Mouse (Mus musculus): Measurements from ENCODE around the gene Gpr179. TPM values are rescaled to one million over a fixed set of nuclear protein-coding genes. Genes with fewer than 3 reads are reported as not detected.

Gene Gpr179
- polyA plus RNA-seq, 1 experiment from 2014 or later: 0.03 TPM

DNA sequence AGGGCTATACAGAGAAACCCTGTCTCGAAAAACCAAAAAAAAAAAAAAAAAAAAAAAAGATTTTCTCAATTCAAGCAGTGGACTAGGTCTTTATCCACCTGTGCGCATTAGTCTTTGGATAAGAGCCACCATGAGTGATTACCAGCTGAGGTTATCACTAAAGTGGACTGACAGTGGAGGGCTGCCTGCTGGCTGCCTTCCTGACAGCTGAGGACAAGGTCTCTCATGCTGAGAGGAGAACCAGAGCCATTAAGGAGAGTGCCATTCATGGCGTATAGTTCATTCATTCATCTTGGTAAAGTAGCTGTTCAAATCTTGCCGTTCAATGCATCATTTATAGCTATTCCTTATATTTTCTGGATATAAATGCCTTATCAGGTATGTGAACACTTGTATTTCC is 55.3 kb downstream of the Gpr179 start:
- 78% methylated on average over 3 of the region's 4 CpGs for WGBS
- Histone ChIP-seq H3K4me1 (replicated peaks; ENCODE audit: control insufficient read depth, insufficient read depth, low read length) (no peaks in the 10 kb centered on the region), H3K36me3 (ENCODE audit: control insufficient read depth, insufficient read depth, low read length) (no peaks in the 10 kb centered on the region), H3K9ac (ENCODE audit: low read depth, low read length) (no peak overlapping the region), H3K4me3 (ENCODE audit: low read depth, low read length) (no peak overlapping the region), H3K4me2 (no peak overlapping the region), H3K9me3 (ENCODE audit: control insufficient read depth, low read length) (no peaks in the 10 kb centered on the region), H3K27ac (ENCODE audit: low read depth, low read length) (no peak overlapping the region), H3K27me3 (replicated peaks; ENCODE audit: control insufficient read depth, insufficient read depth, low read length) (no peaks in the 10 kb centered on the region)
- DNase-seq (ENCODE audit: low spot score) (no peak), ATAC-seq (replicated peaks; ENCODE audit: low FRiP score) (no peak)

DNA sequence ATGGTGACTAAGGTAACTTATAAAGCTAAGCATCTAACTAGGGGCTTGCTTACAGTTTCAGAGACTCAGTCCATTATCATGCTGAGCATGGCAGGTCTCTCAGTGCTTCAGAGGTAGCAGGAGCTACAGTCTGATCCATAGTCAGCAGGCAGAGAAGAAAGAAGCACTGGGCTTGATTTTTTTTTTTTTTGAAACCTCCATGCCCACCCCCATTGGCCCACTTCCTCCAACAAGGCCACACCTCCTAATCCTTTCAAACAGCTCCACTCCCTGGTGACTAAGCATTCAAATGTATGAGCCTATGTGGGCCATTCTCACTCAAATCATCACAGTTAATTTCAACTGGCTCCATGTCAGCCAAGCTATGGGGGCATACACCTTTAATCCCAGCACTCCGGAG is 59.1 kb downstream of the Gpr179 start:
- Histone ChIP-seq H3K9me3 (ENCODE audit: control insufficient read depth, low read length) (no peaks in the 10 kb centered on the region), H3K4me1 (replicated peaks; ENCODE audit: control insufficient read depth, insufficient read depth, low read length) (no peaks in the 10 kb centered on the region), H3K27ac (ENCODE audit: low read depth, low read length) (no peak overlapping the region), H3K36me3 (ENCODE audit: control insufficient read depth, insufficient read depth, low read length) (no peaks in the 10 kb centered on the region), H3K9ac (ENCODE audit: low read depth, low read length) (no peak overlapping the region), H3K4me2 (no peak overlapping the region), H3K4me3 (ENCODE audit: low read depth, low read length) (no peak overlapping the region), H3K27me3 (replicated peaks; ENCODE audit: control insufficient read depth, insufficient read depth, low read length) (no peaks in the 10 kb centered on the region)
- ATAC-seq (replicated peaks; ENCODE audit: low FRiP score): no peak
- DNase-seq (ENCODE audit: low spot score): no peak
- 89% methylated on average over 1 of the region's 1 CpGs for WGBS

DNA sequence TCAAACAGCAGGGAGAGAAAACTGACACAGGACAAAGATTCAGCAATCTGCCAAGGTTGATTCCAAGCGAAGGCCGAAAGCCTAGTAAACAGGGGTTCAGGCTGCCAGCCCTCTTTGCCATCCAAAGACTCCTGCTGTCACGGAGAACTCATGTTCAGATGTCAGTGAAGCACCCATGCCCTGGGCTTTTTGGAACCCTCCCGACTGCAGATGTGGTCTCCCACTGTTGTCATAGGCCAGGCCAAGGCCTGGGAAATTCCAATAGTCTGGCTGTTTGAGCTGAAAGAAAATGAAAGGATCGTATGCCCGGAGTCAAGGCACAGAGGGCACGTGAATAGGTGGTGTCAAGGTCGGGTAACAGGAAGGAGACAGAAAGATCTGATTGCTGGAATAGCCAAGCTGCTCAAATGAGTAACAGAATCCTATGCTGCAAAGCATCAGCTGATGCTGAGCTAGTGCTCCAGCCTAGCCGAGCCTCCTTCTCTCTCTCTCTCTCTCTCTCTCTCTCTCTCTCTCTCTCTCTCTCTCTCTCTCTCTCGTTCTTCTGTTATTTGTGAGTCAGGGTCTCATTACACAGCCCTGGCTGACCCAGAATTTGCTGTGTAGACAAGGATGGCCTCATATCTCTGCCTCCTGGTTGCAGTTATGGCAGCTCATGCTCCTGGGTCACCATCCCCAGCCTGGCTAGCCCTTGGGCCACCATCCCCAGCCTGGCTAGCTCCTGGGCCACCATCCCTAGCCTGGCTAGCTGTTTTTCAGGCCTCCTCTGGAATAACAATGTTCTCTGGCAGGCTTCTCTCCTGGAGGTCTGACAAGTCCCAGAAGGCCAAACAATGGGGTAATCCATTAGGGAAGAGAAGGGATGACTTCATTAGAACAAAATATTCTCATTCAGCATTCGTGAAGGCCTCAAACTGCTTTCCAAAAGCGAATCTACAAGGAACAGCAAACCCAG is 62.3 kb downstream of the Gpr179 start:
- no peak for ATAC-seq (replicated peaks; ENCODE audit: low FRiP score)
- H3K27ac ChIP-seq (ENCODE audit: low read depth, low read length): no peak overlapping the region
- no peak for DNase-seq (ENCODE audit: low spot score)

DNA sequence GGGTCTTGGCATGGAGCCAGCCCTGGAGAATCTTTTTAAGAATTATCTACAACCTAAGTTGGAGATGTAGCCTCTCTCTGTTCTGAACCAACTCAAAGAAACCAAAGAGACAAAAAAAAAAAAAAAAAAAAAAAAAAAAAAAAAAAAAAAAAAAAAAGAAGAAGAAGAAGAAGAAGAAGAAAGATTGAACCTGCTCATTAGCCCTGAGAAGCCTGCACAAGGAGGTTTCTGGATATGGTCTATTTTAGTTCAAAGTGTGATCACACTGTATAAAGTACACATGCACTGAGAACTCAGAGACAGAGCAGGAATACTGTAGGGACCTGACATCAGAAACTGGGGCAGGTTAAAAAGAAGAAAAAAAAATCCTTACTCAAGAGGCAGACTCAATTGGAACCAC is 64.2 kb downstream of the Gpr179 start:
- no peak overlapping the region for H3K9ac ChIP-seq (ENCODE audit: low read depth, low read length)
- no peak overlapping the region for H3K4me2 ChIP-seq
- H3K4me1 ChIP-seq (replicated peaks; ENCODE audit: control insufficient read depth, insufficient read depth, low read length): no peaks in the 10 kb centered on the region
- no peaks in the 10 kb centered on the region for H3K36me3 ChIP-seq (ENCODE audit: control insufficient read depth, insufficient read depth, low read length)
- no peaks in the 10 kb centered on the region for H3K27me3 ChIP-seq (replicated peaks; ENCODE audit: control insufficient read depth, insufficient read depth, low read length)
- no peak overlapping the region for H3K4me3 ChIP-seq (ENCODE audit: low read depth, low read length)
- no peak for ATAC-seq (replicated peaks; ENCODE audit: low FRiP score)
- no peaks in the 10 kb centered on the region for H3K9me3 ChIP-seq (ENCODE audit: control insufficient read depth, low read length)
- no peak overlapping the region for H3K27ac ChIP-seq (ENCODE audit: low read depth, low read length)
- no peak for DNase-seq (ENCODE audit: low spot score)

More for the DNA sequence above, 62.3 kb downstream of the Gpr179 start:
- H3K9me3 ChIP-seq (ENCODE audit: control insufficient read depth, low read length): no peaks in the 10 kb centered on the region
- no peaks in the 10 kb centered on the region for H3K4me1 ChIP-seq (replicated peaks; ENCODE audit: control insufficient read depth, insufficient read depth, low read length)
- no peak overlapping the region for H3K4me3 ChIP-seq (ENCODE audit: low read depth, low read length)
- H3K27me3 ChIP-seq (replicated peaks; ENCODE audit: control insufficient read depth, insufficient read depth, low read length): no peaks in the 10 kb centered on the region
- WGBS: 64% methylated on average over 12 of the region's 12 CpGs
- no peak overlapping the region for H3K4me2 ChIP-seq
- H3K9ac ChIP-seq (ENCODE audit: low read depth, low read length): no peak overlapping the region
- H3K36me3 ChIP-seq (ENCODE audit: control insufficient read depth, insufficient read depth, low read length): no peaks in the 10 kb centered on the region

DNA sequence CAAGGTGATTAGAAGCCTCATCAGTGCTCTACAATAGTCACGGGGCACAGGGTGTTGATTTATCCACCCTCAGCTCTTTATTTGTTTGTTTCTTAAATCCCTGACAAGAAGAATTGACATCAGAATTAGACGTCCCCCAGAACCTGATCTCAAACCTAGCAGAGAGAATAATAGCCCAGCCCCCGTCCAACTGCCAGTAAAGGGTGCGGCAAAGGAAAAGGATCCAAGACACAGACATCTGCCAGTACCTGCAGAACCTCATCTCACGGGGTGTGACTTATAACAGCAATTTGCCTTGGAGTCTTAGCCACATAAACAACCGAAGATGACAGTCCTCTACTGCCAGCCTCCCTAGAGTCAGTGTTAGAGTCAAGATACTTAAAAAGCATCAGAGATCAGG is 64.9 kb downstream of the Gpr179 start:
- Histone ChIP-seq H3K9me3 (ENCODE audit: control insufficient read depth, low read length) (no peaks in the 10 kb centered on the region), H3K9ac (ENCODE audit: low read depth, low read length) (no peak overlapping the region), H3K27me3 (replicated peaks; ENCODE audit: control insufficient read depth, insufficient read depth, low read length) (no peaks in the 10 kb centered on the region), H3K4me2 (no peak overlapping the region), H3K4me3 (ENCODE audit: low read depth, low read length) (no peak overlapping the region), H3K36me3 (ENCODE audit: control insufficient read depth, insufficient read depth, low read length) (no peaks in the 10 kb centered on the region), H3K4me1 (replicated peaks; ENCODE audit: control insufficient read depth, insufficient read depth, low read length) (no peaks in the 10 kb centered on the region), H3K27ac (ENCODE audit: low read depth, low read length) (no peak overlapping the region)
- WGBS: 56% methylated on average over 6 of the region's 6 CpGs
- ATAC-seq (replicated peaks; ENCODE audit: low FRiP score) (no peak), DNase-seq (ENCODE audit: low spot score) (no peak)

DNA sequence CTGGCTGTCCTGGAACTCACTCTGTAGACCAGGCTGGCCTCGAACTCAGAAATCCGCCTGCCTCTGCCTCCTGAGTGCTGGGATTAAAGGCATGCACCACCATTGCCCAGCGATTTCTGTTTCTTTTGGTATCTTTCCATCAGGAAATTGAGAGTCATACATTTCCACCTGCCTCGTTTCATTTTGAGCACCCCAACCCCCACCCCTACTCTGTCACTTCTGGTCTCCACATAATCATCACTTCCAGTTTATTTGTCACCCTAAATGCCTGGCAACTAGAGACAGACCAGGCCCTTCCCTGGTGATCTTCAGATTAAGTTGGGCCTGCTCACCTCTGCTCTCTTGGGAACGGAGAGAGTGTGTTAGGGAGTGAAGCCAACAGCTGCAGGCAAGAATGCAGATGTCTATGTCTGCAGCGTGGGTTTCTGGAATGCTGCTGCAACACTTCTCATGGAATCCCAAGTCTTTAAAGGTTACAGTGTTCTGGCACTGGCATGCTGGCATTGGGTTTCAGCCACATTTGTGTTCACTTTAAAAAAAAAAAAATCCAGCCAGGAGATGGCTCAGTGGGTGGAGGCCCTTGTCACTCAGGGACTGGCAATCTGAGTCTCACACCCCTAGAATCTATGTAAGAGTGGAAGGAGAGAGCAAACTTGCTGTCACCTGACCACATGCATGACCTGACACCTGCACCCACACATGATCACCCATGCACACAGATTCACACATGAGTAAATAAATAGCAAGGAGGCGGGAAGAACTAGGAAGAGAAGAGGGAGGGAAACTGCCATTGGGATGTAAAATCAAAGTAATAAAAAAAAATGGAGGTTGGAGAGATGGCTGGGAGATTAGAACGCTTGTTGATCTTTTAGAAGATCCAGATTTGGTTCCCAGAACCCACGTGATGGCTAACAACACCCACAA is 65.8 kb downstream of the Gpr179 start:
- Histone ChIP-seq H3K27me3 (replicated peaks; ENCODE audit: control insufficient read depth, insufficient read depth, low read length) (no peaks in the 10 kb centered on the region), H3K27ac (ENCODE audit: low read depth, low read length) (no peak overlapping the region), H3K36me3 (ENCODE audit: control insufficient read depth, insufficient read depth, low read length) (no peaks in the 10 kb centered on the region), H3K4me3 (ENCODE audit: low read depth, low read length) (no peak overlapping the region), H3K4me2 (no peak overlapping the region), H3K9ac (ENCODE audit: low read depth, low read length) (no peak overlapping the region), H3K4me1 (replicated peaks; ENCODE audit: control insufficient read depth, insufficient read depth, low read length) (no peaks in the 10 kb centered on the region), H3K9me3 (ENCODE audit: control insufficient read depth, low read length) (no peaks in the 10 kb centered on the region)
- DNase-seq (ENCODE audit: low spot score): no peak
- 63% methylated on average over 9 of the region's 9 CpGs for WGBS
- ATAC-seq (replicated peaks; ENCODE audit: low FRiP score): no peak

DNA sequence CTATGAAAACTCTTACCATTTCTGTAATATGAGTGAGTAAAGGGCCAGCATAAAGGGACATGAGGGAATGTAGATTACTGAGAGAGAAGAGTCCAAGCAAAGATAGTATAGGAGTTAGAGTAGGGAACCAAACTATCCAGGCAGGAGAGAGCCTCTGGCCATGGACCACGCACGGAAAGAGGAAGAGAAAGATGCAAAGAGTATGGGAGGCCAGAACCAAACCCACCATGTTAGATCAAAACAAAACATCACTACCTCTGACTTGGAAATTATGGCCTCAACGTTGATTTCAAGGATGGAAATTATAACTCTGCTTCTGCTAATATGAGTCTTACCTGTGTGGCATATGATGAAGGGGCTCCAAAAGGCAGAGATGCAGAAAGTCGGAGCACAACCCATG is 67.0 kb downstream of the Gpr179 start:
- Histone ChIP-seq H3K9me3 (ENCODE audit: control insufficient read depth, low read length) (no peaks in the 10 kb centered on the region), H3K4me3 (ENCODE audit: low read depth, low read length) (no peak overlapping the region), H3K36me3 (ENCODE audit: control insufficient read depth, insufficient read depth, low read length) (no peaks in the 10 kb centered on the region), H3K9ac (ENCODE audit: low read depth, low read length) (no peak overlapping the region), H3K27ac (ENCODE audit: low read depth, low read length) (no peak overlapping the region), H3K27me3 (replicated peaks; ENCODE audit: control insufficient read depth, insufficient read depth, low read length) (no peaks in the 10 kb centered on the region), H3K4me1 (replicated peaks; ENCODE audit: control insufficient read depth, insufficient read depth, low read length) (0 out of 2 replicates have a peak, but pooled peaks cover 3% of the 10 kb centered on the region), H3K4me2 (no peak overlapping the region)
- DNase-seq (ENCODE audit: low spot score): no peak
- no peak for ATAC-seq (replicated peaks; ENCODE audit: low FRiP score)
- whole genome bisulfite sequencing: 66% methylated on average over 4 of the region's 4 CpGs

DNA sequence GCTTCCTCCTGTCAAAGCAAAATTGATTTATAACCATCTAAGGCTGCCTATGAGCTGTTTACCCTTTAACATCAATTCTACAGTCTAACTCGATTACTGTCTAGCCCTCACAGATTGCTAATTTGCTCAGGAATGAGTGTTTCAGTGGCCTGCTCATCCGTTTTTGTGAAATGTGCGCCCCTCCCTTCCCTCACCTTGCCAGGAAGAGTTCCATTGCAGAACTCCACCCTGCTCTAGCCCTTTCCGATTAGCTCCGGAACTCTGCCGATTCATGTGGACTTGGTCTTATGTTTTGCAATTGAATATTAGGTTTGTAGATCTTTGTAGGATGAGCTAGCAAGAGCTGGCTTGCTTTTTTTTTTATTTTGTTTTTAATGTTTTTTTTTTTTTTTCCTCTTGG is 69.7 kb downstream of the Gpr179 start:
- H3K4me3 ChIP-seq (ENCODE audit: low read depth, low read length): no peak overlapping the region
- no peak overlapping the region for H3K9ac ChIP-seq (ENCODE audit: low read depth, low read length)
- H3K36me3 ChIP-seq (ENCODE audit: control insufficient read depth, insufficient read depth, low read length): no peaks in the 10 kb centered on the region
- H3K4me1 ChIP-seq (replicated peaks; ENCODE audit: control insufficient read depth, insufficient read depth, low read length): peaks cover 16% of the 10 kb centered on the region; the same call in 1 of the 2 replicates
- H3K27me3 ChIP-seq (replicated peaks; ENCODE audit: control insufficient read depth, insufficient read depth, low read length): no peaks in the 10 kb centered on the region
- H3K27ac ChIP-seq (ENCODE audit: low read depth, low read length): no peak overlapping the region
- H3K9me3 ChIP-seq (ENCODE audit: control insufficient read depth, low read length): no peaks in the 10 kb centered on the region
- WGBS: 85% methylated on average over 6 of the region's 6 CpGs
- no peak for DNase-seq (ENCODE audit: low spot score)
- no peak overlapping the region for H3K4me2 ChIP-seq
- no peak for ATAC-seq (replicated peaks; ENCODE audit: low FRiP score)
